Mouse (Mus musculus): ENCODE measurements around the gene Tuba4a. TPM values are rescaled to one million over a fixed set of nuclear protein-coding genes. Genes with fewer than 3 reads are reported as not detected.

The Tuba4a gene
- polyA plus RNA-seq (2017; shearing (Covaris generic)): 403 TPM

GRCm38 (mm10) chr1:75219531-75219930 is at the start of gene Tuba4a:
Gene Tuba4a (minus strand): TSS chr1:75219865.

GRCm38 (mm10) chr1:75264091-75264880 is 44.6 kb upstream of the Tuba4a start, which contains the start of gene Ptprn:
Gene Ptprn (minus strand): TSS chr1:75264502.

GRCm38 (mm10) chr1:75236117-75237050 is 16.7 kb upstream of the Tuba4a start, which contains the start of gene Dnajb2:
Gene Dnajb2 (plus strand): TSS chr1:75236406.

GRCm38 (mm10) chr1:75231664-75232152 is 12.0 kb upstream of the Tuba4a start, which contains the start of gene A630095N17Rik:
Gene A630095N17Rik (minus strand): TSS chr1:75232102.

GRCm38 (mm10) chr1:75210136-75211087 is 9.3 kb downstream of the Tuba4a start, which contains the start of the genes Glb1l and Stk16:
Gene Glb1l (minus strand): TSS chr1:75210813.
Gene Stk16 (plus strand): TSS chr1:75210838.

GRCm38 (mm10) chr1:75191622-75192402 is 27.9 kb downstream of the Tuba4a start, which contains the start of the genes Ankzf1 and Atg9a:
Gene Ankzf1 (plus strand): TSS chr1:75192151.
Gene Atg9a (minus strand): TSS chr1:75192196.

GRCm38 (mm10) chr1:75180105-75180590 is 39.5 kb downstream of the Tuba4a start, which contains the start of gene Abcb6:
Gene Abcb6 (minus strand): TSS chr1:75180392.

GRCm38 (mm10) chr1:75168472-75169464 is 50.9 kb downstream of the Tuba4a start, which contains the start of gene Zfand2b:
Gene Zfand2b (plus strand): TSS chr1:75168646.

Other genes starting within 250 kb of the Tuba4a start
- gene Nhej1, start 94.7 kb downstream of the Tuba4a start, polyA plus RNA-seq (2017; shearing (Covaris generic)): 9.8 TPM
- 0.42 TPM for gene Slc23a3, start 86.0 kb downstream of the Tuba4a start, polyA plus RNA-seq (2017; shearing (Covaris generic))
- 200 TPM for gene Cnppd1, start 77.2 kb downstream of the Tuba4a start, polyA plus RNA-seq (2017; shearing (Covaris generic))
- 14.4 TPM for gene Retreg2, start 77.1 kb downstream of the Tuba4a start, polyA plus RNA-seq (2017; shearing (Covaris generic))
- gene Zfand2b, start 51.2 kb downstream of the Tuba4a start, polyA plus RNA-seq (2017; shearing (Covaris generic)): 79.1 TPM
- 8.7 TPM for gene Abcb6, start 39.5 kb downstream of the Tuba4a start, polyA plus RNA-seq (2017; shearing (Covaris generic))
- 49.9 TPM for gene Ankzf1, start 27.7 kb downstream of the Tuba4a start, polyA plus RNA-seq (2017; shearing (Covaris generic))
- 28.0 TPM for gene Atg9a, start 27.7 kb downstream of the Tuba4a start, polyA plus RNA-seq (2017; shearing (Covaris generic))
- gene Glb1l, start 9.1 kb downstream of the Tuba4a start, polyA plus RNA-seq (2017; shearing (Covaris generic)): 15.1 TPM
- gene Stk16, start 9.0 kb downstream of the Tuba4a start, polyA plus RNA-seq (2017; shearing (Covaris generic)): 114 TPM
- 0.84 TPM for gene A630095N17Rik, start 12.2 kb upstream of the Tuba4a start, polyA plus RNA-seq (2017; shearing (Covaris generic))
- gene Dnajb2, start 16.5 kb upstream of the Tuba4a start, polyA plus RNA-seq (2017; shearing (Covaris generic)): 32.8 TPM
- gene Ptprn, start 44.6 kb upstream of the Tuba4a start, polyA plus RNA-seq (2017; shearing (Covaris generic)): 0.15 TPM
- not detected for gene Resp18, start 58.5 kb upstream of the Tuba4a start, polyA plus RNA-seq (2017; shearing (Covaris generic))
- 88.1 TPM for gene Dnpep, start 98.1 kb upstream of the Tuba4a start, polyA plus RNA-seq (2017; shearing (Covaris generic))
- gene Des, start 140.5 kb upstream of the Tuba4a start, polyA plus RNA-seq (2017; shearing (Covaris generic)): not detected
- gene Speg, start 155.4 kb upstream of the Tuba4a start, polyA plus RNA-seq (2017; shearing (Covaris generic)): 0.42 TPM
- gene Gmppa, start 216.1 kb upstream of the Tuba4a start, polyA plus RNA-seq (2017; shearing (Covaris generic)): 110 TPM
- gene Asic4, start 230.6 kb upstream of the Tuba4a start, polyA plus RNA-seq (2017; shearing (Covaris generic)): not detected